Mouse (Mus musculus): ENCODE results near the gene Ripk1.

Gene Ripk1

DNA sequence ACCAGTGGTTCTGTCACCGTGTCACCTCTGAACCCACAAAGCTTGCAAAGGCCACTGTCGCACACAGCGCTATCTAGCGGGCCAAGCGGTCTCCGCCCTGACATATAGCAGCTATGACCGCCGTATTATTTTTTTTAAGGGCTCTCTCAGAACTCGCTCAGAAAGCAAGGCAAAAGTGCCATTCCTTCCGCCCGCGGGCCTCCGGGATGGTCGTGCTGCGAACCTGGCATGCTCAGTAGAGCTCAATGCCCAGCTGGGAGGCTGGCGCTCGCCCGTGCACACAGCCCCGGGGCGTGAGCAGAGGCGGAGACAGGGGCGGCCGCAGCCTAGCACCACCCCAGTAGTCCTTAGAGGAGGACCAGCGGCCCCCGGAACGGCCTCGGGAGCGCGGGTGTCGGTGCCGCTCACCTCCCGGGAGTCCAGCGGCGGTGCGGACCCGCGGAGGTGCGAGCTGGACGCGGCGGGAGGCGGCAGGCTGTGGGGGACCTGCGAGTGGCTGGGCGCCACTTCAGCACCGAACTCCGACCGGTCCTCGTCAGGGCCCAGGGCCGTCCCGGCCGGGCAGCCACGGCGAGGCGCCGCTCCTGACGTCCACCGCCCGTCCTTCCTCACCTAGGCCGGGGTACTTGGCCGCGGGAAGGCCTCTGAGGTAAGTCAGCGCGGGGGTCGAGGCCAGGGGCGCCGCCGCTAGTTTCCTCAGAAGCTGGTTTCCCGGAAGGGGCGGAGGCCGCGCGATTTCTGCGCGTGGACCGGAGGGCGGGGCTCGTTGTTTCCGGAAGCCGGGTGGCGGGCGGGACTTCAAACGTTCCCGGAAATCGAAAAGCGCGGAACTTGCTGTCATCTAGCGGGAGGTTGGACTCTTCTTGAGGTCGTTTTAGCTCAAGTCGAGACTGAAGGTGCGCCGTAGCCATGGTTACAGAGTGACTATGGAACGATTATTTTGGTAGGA, at the start of gene Ripk1, which contains the start of gene Serpinb6a:
Gene Ripk1 (plus strand): TSS at position 306 of the 949 bp plus-strand sequence.
Gene Serpinb6a (minus strand): TSS at position 737 of the 949 bp plus-strand sequence.
- peak; percentile 81 for DNase-seq (ENCODE audit: low spot score)

DNA sequence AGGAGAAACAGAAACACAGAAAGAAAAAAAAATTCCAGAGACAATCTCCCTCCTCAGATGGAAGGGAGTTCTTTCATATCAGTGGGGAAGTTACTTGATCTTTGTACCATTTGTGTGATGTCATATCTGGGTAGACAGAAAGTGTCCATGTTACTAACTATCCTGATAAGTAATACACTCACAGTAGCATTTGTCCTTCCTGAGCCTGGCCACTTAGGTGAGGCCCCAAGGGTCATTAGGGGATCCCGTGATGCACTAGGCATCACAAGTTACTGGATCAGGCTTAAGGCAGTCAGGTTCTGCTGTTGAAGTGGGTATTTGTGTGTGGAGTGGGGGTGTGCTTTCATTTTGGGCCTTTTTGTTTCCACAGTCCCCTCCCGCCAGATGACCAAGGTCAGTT, 49.2 kb upstream of the Ripk1 start:
- DNase-seq (ENCODE audit: low spot score), result no peak

DNA sequence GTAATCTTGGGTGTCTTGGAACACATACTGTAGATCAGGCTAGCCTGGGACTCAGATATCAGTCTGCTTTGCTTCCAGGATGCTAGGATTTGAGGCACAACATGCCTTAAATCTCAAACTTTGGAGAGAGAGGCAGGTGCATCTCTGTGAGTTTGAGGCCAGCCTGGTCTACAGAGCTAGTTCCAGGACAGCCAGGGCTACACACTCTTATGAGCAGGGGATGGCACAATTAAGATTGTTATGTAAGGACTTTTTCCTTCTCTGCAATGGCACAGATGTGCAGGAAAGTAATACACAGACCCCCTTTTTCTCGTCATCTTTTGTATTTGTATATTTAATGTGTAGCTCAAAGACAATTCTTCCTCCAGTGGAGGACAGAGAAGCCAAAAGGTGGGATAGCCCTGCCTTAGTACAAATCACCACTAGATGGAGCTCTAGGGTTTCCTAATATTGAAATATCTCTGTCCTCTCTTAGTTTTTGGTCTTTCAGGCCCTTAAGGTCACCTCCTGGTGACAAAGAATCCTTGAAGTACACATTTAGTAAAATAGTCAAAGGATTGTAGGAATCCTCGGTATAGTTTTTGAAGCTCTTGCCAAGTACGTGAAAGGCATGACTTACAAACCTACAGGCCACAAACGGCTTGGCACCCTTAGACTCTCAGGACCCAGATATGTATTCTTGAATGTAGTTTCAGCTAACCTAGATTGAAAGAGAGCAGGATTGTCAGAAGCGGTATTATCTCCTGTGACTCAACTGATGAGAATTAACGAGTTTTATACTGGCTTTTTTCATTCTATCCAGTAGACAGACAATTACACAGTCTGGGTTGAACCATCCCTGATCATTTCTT, 45.4 kb upstream of the Ripk1 start:
- DNase-seq (ENCODE audit: low spot score), result peak; percentile 31

DNA sequence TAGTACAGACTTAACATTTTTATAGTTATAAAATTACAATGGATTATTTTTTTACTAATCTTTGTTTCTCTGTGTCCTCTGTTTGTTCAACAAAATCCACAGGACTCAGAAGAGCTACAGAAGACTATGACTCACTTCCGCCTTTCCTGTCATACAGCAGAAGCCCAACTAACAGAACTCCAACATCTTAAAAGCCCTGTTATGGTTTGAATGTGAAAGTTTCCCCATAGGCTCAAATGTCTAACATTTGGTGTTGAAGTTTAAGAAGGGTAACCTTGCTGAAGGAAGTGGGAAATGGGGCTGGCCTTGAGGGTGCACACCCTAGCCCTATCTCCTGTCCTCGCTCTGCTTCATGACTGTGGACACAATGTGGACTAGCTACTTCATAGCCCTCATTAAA, 42.4 kb upstream of the Ripk1 start:
- DNase-seq (ENCODE audit: low spot score), result no peak

DNA sequence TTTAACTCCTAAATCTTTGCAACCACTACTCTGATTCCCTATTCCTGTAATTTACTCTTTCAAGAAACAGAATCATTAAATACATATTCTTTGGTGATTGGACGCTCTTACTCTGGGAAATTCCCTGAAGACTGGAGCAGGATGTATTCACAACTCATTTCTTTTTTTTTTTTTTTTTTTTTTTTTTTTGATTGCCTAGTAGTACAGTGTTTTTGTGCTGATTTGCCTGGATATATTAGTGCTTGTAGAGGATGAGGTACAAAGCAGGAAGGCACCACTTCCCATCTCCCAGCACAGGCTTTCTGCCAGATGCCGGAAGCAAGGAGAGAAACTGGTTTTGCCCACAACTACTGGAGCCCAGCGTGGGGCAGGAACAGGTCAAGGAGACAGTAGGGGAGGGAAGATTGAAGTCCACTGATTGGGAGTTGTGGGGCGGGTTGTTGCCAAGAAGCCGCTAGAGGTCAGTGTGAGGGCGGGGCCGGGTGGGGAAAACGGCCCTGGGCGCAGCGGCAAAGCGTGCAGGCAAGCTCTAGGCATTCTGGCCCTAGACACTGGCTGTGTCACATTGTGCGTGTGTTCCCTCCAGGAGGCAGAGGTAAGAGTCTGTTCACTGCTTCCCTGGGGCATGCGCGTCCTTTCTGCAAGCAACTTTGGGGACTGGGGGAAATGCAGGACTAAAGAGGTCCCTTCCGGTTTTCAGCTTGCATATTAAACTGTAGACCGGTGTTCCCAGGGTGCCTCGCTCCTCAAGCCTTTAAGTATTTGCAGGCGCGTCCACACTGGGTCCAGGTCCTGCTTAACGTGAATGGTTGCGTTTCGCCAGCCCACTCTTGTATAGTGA, 37.7 kb upstream of the Ripk1 start, which contains the start of gene Nqo2:
Gene Nqo2 (plus strand): TSS at position 482 of the 841 bp plus-strand sequence.
- peak; percentile 37 for DNase-seq (ENCODE audit: low spot score)

DNA sequence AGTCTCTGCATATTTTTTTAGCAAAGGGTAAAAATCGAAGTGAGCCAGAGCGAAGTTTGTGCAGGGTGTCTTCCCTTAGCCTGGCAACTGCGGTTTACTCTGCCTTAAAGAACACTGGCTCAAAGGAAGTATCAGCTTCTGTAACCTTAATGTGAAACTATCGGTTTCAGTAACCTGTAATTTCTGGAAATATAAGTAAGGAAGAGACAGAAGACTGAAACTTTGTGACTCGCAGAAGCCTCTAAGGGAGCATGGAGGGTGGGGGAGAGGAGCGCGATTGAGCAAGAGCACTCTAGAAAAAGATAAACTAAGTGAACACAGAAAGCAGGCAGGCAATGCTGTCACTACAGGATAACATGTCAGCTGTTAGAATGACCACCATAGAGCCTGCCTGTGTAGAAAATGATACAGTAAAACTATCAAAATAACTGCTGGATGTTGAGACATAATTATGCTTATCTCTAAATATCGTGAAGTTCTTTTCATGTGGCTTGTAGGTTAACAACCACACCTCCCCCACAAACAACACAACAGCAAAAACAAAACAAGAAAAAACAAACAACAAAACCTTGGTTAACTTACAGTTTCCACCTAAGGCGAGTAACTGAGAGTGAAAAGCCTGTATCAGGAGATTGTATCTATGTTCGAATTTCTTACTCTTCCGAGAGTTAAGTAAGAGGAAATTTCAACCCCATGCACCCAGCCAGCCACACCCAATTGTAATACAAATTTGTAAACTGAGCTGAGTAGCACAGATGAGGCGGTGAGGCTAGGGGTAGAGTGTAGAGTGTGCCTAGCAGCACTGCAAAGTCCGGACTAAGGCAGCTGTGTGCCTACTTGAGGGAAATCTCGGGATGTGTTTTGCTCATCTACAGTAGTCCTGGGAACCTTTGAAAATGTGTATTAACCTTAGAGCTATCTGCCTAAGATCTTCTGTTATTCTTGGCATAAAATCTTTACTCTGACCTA, 36.8 kb upstream of the Ripk1 start:
- no peak for DNase-seq (ENCODE audit: low spot score)

DNA sequence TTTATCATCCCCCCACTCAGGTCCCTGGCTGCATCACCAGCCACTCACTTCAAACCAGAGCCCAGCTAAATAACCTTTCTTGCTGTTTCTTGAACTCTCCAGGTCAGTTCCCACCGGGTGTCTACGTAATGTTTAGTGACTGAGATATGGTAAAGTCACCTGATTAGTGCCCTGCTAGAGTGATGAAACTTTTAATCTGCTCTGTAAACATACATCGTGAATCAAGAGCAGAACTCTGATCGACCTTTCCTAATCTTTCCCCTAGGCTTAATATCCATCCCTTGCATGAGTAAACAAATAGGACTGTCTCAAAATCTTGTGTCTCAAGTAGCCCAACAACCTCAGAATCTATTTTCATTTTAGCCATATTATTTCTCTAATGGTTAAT, 36.1 kb upstream of the Ripk1 start:
- DNase-seq (ENCODE audit: low spot score), result no peak

DNA sequence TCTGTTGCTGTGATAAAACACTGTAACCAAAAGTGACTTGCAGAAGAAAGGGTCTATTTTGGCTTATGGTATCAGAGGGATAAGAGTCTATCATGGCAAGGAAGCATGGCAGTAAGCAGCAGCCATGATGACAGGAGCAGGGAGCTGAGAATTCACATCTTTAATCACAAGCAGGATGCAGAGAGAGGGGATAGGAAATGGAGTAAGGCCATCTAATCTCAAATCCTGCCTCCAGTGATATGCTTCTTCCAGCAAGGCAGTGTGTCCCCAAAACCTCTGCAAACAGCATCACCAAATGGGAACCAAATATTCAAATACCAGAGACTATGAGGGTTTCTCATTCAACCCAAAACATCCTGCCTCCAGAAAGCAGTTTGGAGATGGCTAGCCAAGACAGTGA, 35.6 kb upstream of the Ripk1 start:
- DNase-seq (ENCODE audit: low spot score), result no peak

DNA sequence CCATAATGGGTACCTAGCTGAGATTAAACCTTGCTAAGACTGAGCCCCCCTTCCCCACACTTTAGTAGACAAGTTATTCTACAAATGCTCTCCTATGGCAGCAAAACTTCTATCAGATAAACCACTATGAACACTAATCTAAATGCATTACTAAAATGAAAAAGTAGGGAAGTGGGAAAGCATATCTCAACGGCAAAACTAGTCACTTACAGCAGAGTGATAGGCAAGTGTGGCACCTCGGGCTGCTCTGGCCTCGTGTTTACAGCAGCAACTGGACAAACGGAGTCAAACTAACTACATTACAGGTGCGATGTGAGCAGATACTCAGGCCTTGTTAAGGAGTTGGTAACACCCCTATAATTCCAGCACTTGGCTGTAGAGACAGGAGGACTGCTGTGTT, 12.5 kb upstream of the Ripk1 start:
- DNase-seq (ENCODE audit: low spot score), result no peak

DNA sequence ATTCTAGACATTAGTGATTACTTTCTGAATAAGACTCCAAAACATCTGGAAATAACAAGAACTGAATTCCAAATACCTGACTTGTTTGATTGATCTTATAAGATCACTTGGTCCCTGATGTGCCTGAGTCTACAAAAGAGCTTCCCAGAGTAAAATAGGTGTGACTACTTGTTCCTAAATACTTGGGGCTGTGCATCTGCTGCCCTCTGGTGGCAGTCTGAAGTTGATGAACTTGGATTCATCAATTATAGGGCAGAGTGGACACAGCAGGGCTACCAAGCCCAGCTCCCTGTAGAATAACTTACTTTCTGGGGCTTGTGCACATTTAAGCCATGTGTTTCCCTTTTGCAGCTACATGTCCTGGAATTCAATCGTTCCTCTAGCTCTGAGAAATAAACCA, 7.0 kb upstream of the Ripk1 start:
- peak; percentile 32 for DNase-seq (ENCODE audit: low spot score)

DNA sequence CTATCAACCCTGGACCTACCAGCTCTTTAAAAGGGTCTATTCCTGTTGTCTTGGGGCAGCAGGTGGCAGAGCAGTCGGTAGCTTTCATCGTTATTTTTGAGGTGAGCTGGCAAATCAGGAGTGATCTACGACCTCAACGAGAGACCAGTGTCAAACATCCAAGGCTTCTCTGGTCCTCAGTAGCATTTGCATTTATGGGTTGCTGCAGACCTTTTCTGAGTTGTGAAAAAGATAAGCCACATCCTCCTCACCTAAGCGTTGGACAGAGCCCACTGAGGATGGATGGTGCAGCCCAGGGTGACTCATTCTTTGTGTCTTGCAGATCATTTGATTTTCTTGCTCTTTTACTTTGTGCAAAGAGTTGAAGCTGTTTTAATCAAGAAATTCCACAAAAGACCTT, 895 bp downstream of the Ripk1 start:
- no peak for DNase-seq (ENCODE audit: low spot score)

DNA sequence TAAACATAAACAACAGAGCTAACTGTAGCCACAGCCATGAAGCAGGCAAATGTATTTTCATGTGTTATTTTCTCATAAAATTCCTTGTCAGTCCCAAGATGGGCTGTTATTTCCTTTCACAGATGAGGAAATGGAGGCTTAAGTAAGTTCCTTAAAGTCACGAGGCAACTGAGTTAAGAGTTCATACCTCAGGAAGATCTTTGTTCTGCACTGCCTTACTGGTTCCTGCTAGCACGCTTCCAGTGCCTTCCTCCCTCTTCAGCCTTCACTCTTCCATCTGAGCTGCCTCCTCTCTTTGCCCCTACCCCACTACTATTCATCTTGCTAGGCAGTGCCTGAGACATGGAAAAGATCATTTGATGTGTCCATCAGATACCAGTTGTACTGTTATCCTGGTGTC, 5.1 kb downstream of the Ripk1 start:
- no peak for DNase-seq (ENCODE audit: low spot score)

DNA sequence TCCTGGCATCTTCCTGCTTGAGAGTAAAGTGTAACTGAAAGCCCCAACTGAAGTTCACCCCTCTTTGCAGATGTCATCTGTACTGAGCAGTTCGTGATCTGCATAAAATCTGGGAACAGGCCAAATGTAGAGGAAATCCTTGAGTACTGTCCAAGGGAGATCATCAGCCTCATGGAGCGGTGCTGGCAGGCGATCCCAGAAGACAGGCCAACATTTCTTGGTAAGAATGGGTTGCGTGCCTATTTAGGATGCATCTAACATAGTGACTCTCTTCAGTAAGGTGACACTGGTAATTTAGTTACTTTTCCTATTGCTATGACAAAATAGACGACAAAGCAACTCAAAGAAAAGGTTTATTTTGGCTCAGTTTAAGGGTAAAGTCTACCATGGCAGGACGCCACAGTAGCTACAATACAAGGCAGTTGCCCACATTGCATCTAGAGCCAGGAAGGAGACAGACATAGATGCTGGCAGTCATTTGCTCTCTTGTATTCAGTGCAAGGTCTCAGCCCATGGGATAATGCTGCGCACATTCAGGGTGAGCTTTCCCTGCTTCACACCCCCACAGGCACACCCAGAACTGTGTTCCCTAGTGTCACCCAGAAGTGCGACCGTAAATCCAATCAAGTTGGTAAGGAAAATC, 14.9 kb downstream of the Ripk1 start:
- no peak for DNase-seq (ENCODE audit: low spot score)

DNA sequence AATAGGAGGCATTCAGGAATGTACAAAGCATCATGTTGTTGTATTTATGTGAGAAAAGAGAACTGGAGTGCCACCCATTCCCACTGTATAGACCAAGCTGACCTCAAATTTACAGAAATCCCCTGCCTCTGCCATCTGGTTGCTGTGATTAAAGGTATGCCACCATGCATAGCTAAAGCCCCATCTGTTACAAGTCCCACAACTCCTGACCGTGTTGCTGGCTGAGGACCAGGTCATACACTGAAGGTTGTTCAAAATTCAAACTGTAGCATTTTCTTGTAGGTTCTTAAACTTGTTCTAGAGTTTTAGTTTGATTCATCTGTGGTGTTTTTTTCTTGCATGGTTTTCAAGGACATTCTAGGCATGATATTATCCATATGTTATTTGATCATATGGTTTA, 16.4 kb downstream of the Ripk1 start:
- DNase-seq (ENCODE audit: low spot score), result no peak

DNA sequence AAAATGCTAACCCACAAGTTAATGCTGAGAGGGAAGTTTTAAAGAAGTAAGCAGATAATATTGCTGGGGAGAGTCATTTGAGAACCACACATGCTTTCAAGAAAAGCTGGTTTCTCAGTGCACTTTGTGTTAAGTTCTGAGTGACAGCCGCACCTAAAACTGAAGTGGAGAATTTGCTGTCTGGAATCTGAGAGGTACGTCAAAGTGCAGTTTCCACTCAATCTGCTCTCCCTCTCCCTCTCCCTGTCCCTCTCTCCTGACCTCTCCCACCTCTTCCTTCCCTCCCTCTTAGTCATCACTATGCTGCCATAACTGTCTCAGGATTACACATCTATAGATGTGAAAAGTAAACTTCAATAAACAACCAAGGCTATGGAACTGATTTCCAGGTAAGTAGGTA, 19.8 kb downstream of the Ripk1 start:
- DNase-seq (ENCODE audit: low spot score), result no peak

DNA sequence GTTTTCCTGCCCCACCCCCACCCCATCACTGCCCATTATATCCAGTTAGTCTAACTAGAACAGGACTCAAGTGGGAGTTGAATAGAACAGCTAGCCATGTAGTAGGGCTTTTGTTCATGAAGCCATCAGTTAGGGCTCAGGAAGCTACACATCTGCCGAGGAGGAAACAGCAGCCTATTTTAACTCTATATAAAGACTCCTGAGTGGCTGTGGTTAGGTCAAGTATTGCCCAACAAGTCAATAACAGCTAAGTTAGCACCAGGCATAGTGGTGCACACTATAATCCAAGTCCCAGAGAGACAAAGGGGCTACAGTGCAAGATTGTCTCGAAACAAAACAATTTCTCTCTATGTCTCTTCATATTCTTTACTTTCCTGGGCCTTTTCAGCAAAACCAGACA, 29.9 kb downstream of the Ripk1 start:
- DNase-seq (ENCODE audit: low spot score), result no peak

DNA sequence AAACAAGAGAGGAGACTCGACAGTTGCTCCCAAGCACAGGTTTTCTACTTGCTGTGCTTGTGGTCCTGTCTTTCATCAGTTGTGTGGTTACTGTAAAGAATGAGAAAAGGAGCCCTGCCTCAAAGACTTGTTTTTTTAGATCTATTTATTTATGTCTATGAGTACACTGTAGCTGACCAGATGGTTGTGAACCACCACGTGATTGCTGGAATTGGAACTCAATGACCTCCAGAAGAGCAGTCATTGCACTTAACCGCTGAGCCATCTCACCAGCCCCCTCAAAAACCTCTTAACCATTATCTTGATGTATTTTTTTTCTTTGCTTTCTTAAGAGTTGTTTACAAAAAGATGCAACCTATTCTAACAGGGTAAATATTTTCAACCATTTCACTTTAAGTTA, 33.3 kb downstream of the Ripk1 start:
- no peak for DNase-seq (ENCODE audit: low spot score)

DNA sequence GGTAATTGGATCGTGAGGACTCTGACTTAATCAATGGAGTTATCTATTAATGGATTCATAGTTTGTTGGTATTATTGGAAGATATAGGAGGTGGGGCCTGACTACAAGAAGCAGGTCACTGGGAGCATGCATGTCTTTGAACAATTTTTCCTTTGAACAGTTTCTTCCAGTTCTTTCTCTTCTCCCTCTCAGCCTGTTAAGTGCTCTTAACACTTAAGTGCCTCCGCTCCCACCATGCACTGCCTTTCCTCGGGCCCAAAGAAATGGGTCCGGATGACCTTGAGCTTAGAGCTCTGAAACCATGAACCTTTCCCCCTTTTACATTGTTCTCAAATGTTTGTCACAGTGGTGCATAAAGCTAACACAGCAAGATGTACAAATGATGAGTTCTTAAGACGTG, 34.6 kb downstream of the Ripk1 start:
- DNase-seq (ENCODE audit: low spot score), result no peak

DNA sequence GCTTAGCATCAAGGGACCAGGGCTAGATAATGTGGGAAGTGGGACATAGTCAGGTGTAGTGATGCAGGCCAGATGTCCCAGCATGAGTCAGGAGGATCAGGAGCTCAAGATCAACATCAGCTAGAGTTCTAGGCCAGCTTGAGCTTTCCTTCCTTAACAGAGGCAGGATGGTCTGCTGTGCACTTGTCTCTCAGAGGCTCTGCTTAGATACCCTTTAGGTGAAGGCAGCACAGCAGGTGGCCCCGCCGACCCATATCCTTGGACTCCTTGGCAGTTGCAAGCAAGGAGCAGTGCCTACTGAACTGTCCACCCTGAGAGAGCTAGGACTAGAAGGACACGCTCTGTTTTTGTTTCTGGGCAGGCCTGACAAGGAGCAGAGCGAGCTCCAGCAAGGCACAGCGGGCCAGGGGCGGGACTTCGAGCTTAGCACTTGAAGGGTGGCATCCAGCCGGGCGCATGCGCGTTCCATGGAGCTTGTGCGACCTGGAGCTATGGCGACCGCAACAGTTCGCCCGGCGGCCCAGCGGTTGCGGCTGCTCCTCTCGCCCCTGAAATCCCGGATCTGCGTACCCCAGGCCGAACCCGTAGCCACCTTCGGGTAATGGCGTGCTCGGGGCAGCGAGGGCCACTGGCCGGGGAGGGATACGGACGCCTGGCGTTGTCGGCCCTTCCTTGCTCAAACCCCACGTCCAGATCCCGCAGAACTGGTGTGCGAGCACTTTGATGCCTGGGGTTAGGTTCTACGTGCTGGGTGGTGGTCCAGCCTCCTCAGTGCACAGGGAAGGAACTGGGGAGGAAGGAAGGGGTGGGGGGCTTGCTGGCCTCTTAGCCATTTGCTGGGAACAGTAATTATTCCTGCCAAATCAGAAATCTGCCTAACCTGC, 35.3 kb downstream of the Ripk1 start, which contains the start of gene Bphl:
Gene Bphl (plus strand): TSS at position 426 of the 884 bp plus-strand sequence.
- DNase-seq (ENCODE audit: low spot score), result peak; percentile 89
